Mouse (Mus musculus) kidney, adult 9 months (tissue): ENCODE measurements around the gene H2-Q6.
"Not testable (repeated sequence)": the region's sequence is repeated elsewhere in the genome, so short reads cannot be mapped to it uniquely, and the experiment has no call there.

Experiments used
- DNase-seq: peaks from one replicate; pipeline ENCODE4 v3.0.0; 2022

The H2-Q6 gene

GRCm38 (mm10) chr17:35435577-35435976, 10.9 kb downstream of the H2-Q6 start:
- DNase-seq, result not testable (repeated sequence)

GRCm38 (mm10) chr17:35437386-35437936, 12.8 kb downstream of the H2-Q6 start:
- DNase-seq, result not testable (repeated sequence)

GRCm38 (mm10) chr17:35438395-35438794, 13.7 kb downstream of the H2-Q6 start:
- DNase-seq, result not testable (repeated sequence)

- DNase-seq, result peak; percentile 91
These were observed 14.2 kb downstream of the H2-Q6 start, which contains the start of gene H2-Q7 for GRCm38 (mm10) chr17:35438885-35439284. Gene H2-Q7 (plus strand): TSS chr17:35439155.

GRCm38 (mm10) chr17:35439295-35439747, 14.7 kb downstream of the H2-Q6 start:
- DNase-seq, result not testable (repeated sequence)

GRCm38 (mm10) chr17:35439925-35440645, 15.4 kb downstream of the H2-Q6 start:
- not testable (repeated sequence) for DNase-seq

DNA sequence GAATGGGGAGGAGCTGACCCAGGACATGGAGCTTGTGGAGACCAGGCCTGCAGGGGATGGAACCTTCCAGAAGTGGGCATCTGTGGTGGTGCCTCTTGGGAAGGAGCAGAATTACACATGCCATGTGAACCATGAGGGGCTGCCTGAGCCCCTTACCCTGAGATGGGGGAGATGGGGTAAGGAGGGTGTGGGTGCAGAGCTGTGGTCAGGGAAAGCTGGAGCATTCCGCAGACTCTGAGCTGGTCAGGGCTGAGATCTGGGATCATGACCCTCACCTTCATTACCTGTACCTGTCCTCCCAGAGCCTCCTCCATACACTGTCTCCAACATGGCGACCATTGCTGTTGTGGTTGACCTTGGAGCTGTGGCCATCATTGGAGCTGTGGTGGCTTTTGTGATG, 17.7 kb downstream of the H2-Q6 start:
- DNase-seq, result not testable (repeated sequence)

DNA sequence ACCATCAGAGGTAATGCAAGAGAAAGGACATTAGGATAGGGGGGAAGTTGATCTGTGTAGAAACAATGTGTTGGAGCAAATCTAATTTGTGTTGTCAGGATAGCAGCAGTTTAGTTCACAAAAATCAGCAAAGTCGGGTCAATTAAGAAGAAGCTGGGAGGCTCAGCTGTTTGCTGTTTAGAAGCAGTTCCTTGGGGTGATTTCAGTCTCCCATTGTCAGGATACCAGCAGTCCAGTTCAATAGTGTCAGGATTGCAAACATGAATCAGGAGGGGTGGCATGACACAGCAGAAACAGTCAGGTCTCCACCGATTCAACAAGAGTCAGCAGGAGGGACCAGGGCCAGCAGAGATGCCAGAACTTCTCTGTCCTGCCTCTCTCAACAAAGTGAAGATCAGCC, 19.9 kb downstream of the H2-Q6 start:
- not testable (repeated sequence) for DNase-seq

DNA sequence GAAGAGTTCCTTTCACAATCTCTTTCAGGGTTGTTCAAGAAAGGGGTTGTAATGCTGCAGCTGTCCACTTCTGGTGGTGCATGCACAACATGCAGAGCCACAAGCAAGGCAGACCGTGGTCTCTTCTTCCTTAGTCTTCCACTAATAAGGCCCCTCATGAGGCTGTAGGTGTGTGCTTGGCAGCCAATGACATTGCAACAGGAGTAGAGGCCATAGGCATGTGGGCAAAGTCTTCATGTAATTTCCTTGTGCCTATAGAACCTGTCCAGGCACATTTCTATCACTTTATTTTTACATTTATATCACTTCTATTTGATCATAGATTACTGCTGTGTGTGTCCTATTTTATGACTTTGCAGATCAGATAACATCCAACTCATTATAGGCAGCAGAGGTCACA, 33.6 kb downstream of the H2-Q6 start:
- not testable (repeated sequence) for DNase-seq

- DNase-seq, result not testable (repeated sequence)
These were observed 36.1 kb downstream of the H2-Q6 start for GRCm38 (mm10) chr17:35460513-35461341.

- not testable (repeated sequence) for DNase-seq
These were observed 41.0 kb downstream of the H2-Q6 start for GRCm38 (mm10) chr17:35465651-35466050.

GRCm38 (mm10) chr17:35468936-35469335, 44.3 kb downstream of the H2-Q6 start:
- DNase-seq, result not testable (repeated sequence)

DNA sequence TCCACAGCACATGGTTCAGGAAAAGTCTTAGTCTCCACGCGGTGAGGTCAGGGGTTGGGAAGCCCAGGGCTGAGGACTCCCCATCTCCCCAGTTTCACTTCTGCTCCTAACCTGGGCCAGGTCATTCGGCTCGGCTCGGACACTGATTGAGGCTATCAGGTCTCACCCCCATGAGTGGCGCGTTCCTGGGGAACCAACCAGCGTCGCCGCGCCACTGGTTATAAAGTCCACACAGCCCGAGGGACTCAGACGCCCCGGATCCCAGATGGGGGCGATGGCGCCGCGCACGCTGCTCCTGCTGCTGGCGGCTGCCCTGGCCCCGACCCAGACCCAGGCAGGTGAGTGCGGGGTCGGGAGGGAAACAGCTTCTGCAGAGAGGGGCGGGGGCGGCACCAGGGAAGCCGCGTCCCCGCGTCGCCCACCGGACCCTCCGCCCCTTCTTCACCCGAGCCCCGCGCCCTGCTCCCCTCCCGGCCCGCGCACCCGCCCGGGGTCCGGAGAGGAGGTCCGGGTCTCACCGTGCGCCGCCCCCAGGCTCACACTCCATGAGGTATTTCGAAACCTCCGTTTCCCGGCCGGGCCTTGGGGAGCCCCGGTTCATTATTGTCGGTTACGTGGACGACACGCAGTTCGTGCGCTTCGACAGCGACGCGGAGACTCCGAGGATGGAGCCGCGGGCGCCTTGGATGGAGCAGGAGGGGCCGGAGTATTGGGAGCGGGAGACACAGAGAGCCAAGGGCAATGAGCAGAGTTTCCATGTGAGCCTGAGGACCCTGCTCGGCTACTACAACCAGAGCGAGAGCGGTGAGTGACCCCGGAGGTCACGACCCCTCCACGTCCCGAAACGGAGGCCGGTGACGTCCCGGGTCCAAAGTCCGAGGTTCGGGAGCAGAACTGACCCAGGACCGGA, 45.4 kb downstream of the H2-Q6 start, which contains the start of gene H2-Q10:
Gene H2-Q10, plus strand, starts transcription at position 248 of the 910 bp plus-strand sequence.
- peak; percentile 60 for DNase-seq
